Mouse (Mus musculus): ENCODE measurements around the gene Rpl13a. TPM values are rescaled to one million over a fixed set of nuclear protein-coding genes. Genes with fewer than 3 reads are reported as not detected.

Gene Rpl13a
- polyA plus RNA-seq, 1 experiment from 2014 or later, result 649 TPM

- ATAC-seq (ENCODE audit: low FRiP score), result no peak
- H3K36me3 ChIP-seq, result 0 out of 2 replicates have a peak, but pooled peaks cover 3% of the 10 kb centered on the region
- H3K27ac ChIP-seq (replicated peaks), result no peak overlapping the region
- WGBS, result 53% methylated on average over 11 of the region's 11 CpGs
- H3K4me1 ChIP-seq, result peaks cover 33% of the 10 kb centered on the region
- H3K4me2 ChIP-seq, result no peak overlapping the region
- H3K4me3 ChIP-seq (replicated peaks), result no peak overlapping the region
- no peaks in the 10 kb centered on the region for H3K9me3 ChIP-seq (replicated peaks)
- no peak overlapping the region for H3K9ac ChIP-seq (replicated peaks)
- H3K27me3 ChIP-seq (replicated peaks), result peaks cover 83% of the 10 kb centered on the region
Observed at GRCm38 (mm10) chr7:45165701-45166100, 37.1 kb upstream of the Rpl13a start.

GRCm38 (mm10) chr7:45164833-45165232 lies 36.3 kb upstream of the Rpl13a start:
- ATAC-seq (ENCODE audit: low FRiP score), result no peak
- no peak overlapping the region for H3K4me2 ChIP-seq
- H3K27ac ChIP-seq (replicated peaks), result no peak overlapping the region
- H3K27me3 ChIP-seq (replicated peaks), result peaks cover 75% of the 10 kb centered on the region
- no peak overlapping the region for H3K4me3 ChIP-seq (replicated peaks)
- H3K9me3 ChIP-seq (replicated peaks), result no peaks in the 10 kb centered on the region
- 66% methylated on average over 5 of the region's 5 CpGs for WGBS
- no peak overlapping the region for H3K9ac ChIP-seq (replicated peaks)
- peaks cover 10% of the 10 kb centered on the region; the same call in 1 of the 2 replicates for H3K36me3 ChIP-seq
- peaks cover 33% of the 10 kb centered on the region for H3K4me1 ChIP-seq

GRCm38 (mm10) chr7:45163735-45164490 lies 35.4 kb upstream of the Rpl13a start, which contains the start of gene Slc17a7:
Slc17a7 (plus strand) TSS chr7:45163949.
- Histone ChIP-seq H3K27me3 (replicated peaks) (peaks cover 66% of the 10 kb centered on the region), H3K4me2 (peak within 1 kb of the TSS; percentile 84), H3K4me3 (replicated peaks) (peak within 1 kb of the TSS; percentile 35), H3K27ac (replicated peaks) (no peak within 1 kb of the TSS), H3K9ac (replicated peaks) (peak within 1 kb of the TSS; percentile 42; the same call in 1 of the 2 replicates), H3K9me3 (replicated peaks) (no peaks in the 10 kb centered on the region), H3K36me3 (peaks cover 19% of the 10 kb centered on the region), H3K4me1 (peaks cover 32% of the 10 kb centered on the region)
- ATAC-seq (ENCODE audit: low FRiP score), result no peak
- WGBS, result under 1% methylated on average over 35 of the region's 41 CpGs

DNA sequence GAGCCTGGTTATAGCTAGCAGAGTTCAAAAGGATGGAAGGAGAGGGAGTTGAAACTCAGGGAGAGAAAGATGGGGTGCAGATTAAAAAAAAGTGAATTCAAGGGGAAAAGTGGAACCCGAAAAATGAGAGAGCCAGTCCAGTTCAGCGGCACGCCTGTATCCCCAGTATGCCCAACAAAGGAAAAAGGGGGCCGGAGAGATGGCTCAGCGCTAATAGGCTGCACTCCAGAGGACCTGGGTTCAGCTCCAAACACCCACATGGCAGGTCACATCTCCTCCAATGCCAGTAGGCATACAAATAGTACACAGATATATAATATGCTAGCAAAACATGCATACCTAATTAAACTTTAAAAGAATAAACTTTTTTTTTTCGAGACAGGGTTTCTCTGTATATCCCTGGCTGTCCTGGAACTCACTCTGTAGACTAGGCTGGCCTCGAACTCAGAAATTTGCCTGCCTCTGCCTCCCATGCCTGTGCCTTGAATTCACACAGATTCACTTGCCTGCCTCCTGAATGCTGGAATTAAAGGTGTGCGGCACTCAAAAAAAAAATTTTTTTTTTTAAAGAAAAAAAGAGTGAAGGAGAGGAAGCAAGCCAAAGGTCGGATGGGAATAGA lies 34.5 kb upstream of the Rpl13a start:
- Histone ChIP-seq H3K36me3 (peaks cover 27% of the 10 kb centered on the region), H3K4me3 (replicated peaks) (no peak overlapping the region), H3K27ac (replicated peaks) (no peak overlapping the region), H3K9ac (replicated peaks) (no peak overlapping the region), H3K27me3 (replicated peaks) (peaks cover 58% of the 10 kb centered on the region), H3K4me1 (peaks cover 24% of the 10 kb centered on the region), H3K9me3 (replicated peaks) (no peaks in the 10 kb centered on the region), H3K4me2 (peak overlapping the region; percentile 84; the same call in 1 of the 2 replicates)
- WGBS, result 75% methylated on average over 9 of the region's 9 CpGs
- ATAC-seq (ENCODE audit: low FRiP score), result no peak

DNA sequence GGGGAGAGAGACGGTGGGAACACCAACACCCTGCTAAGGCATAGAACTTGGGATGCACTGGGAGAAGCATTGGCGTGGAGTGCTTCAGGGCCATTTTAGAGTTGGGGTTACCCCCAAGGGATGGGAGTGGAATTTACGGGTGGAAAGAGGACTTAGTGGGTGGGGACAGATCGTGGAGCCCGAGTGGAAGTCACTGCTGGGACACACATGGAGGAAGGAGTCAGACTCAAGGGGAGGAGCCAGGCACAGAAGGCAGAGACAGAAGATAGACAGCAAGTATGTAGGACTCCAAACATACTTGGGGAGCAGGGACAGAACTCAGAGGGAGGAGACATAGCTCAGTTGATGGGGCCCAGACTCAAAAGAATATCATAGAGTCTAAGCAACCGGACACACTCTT lies 34.0 kb upstream of the Rpl13a start:
- Histone ChIP-seq H3K36me3 (peaks cover 32% of the 10 kb centered on the region), H3K4me2 (peak overlapping the region; percentile 84), H3K9ac (replicated peaks) (peak overlapping the region; percentile 43), H3K27me3 (replicated peaks) (peaks cover 52% of the 10 kb centered on the region), H3K9me3 (replicated peaks) (no peaks in the 10 kb centered on the region), H3K27ac (replicated peaks) (no peak overlapping the region), H3K4me3 (replicated peaks) (peak overlapping the region; percentile 46), H3K4me1 (peaks cover 19% of the 10 kb centered on the region)
- peak; percentile 14 for ATAC-seq (ENCODE audit: low FRiP score)
- WGBS, result 26% methylated on average over 6 of the region's 6 CpGs

- Histone ChIP-seq H3K36me3 (peaks cover 34% of the 10 kb centered on the region), H3K9ac (replicated peaks) (peak overlapping the region; percentile 43), H3K9me3 (replicated peaks) (no peaks in the 10 kb centered on the region), H3K4me2 (peak overlapping the region; percentile 84), H3K27me3 (replicated peaks) (peaks cover 45% of the 10 kb centered on the region), H3K4me3 (replicated peaks) (peak overlapping the region; percentile 46), H3K4me1 (peaks cover 19% of the 10 kb centered on the region), H3K27ac (replicated peaks) (peak overlapping the region; percentile 65)
- 4% methylated on average over 35 of the region's 35 CpGs for WGBS
- ATAC-seq (ENCODE audit: low FRiP score), result peak; percentile 93
Observed at GRCm38 (mm10) chr7:45161612-45162473, 33.3 kb upstream of the Rpl13a start.

DNA sequence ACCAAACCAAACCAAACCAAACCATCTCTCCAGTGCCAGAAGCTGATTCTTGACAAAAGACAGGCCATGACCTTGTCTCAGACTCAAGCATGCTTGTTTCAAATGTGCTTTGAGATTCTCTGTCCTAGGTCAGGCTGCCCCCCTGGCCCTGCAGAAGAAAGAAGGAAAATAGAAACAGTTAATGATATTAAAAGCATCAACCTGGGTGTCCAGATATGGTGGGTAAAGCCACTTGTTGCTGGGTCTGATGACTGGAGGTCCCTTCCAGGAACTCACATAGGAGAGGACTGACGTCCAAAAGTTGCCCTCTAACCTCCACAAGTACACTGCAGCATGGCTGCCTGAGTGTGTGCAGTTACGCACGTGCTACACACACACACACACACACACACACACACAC lies 32.3 kb upstream of the Rpl13a start:
- no peaks in the 10 kb centered on the region for H3K9me3 ChIP-seq (replicated peaks)
- peaks cover 36% of the 10 kb centered on the region for H3K27me3 ChIP-seq (replicated peaks)
- H3K4me1 ChIP-seq, result peaks cover 19% of the 10 kb centered on the region
- ATAC-seq (ENCODE audit: low FRiP score), result no peak
- no peak overlapping the region for H3K9ac ChIP-seq (replicated peaks)
- whole genome bisulfite sequencing, result 91% methylated on average over 3 of the region's 3 CpGs
- no peak overlapping the region for H3K4me3 ChIP-seq (replicated peaks)
- H3K36me3 ChIP-seq, result peaks cover 34% of the 10 kb centered on the region
- H3K27ac ChIP-seq (replicated peaks), result no peak overlapping the region
- H3K4me2 ChIP-seq, result no peak overlapping the region

GRCm38 (mm10) chr7:45160316-45160800 lies 31.8 kb upstream of the Rpl13a start:
- H3K4me3 ChIP-seq (replicated peaks), result no peak overlapping the region
- WGBS, result 95% methylated on average over 6 of the region's 6 CpGs

GRCm38 (mm10) chr7:45158991-45159390 lies 30.4 kb upstream of the Rpl13a start:
- H3K9ac ChIP-seq (replicated peaks), result no peak overlapping the region
- no peak overlapping the region for H3K4me2 ChIP-seq
- H3K4me1 ChIP-seq, result peaks cover 29% of the 10 kb centered on the region
- peaks cover 34% of the 10 kb centered on the region for H3K36me3 ChIP-seq
- no peak overlapping the region for H3K27ac ChIP-seq (replicated peaks)
- no peak overlapping the region for H3K4me3 ChIP-seq (replicated peaks)
- peaks cover 17% of the 10 kb centered on the region for H3K27me3 ChIP-seq (replicated peaks)
- 95% methylated on average over 6 of the region's 6 CpGs for WGBS
- H3K9me3 ChIP-seq (replicated peaks), result no peaks in the 10 kb centered on the region
- no peak for ATAC-seq (ENCODE audit: low FRiP score)

More at GRCm38 (mm10) chr7:45160316-45160800, 31.8 kb upstream of the Rpl13a start:
- H3K4me2 ChIP-seq, result no peak overlapping the region
- peaks cover 24% of the 10 kb centered on the region for H3K4me1 ChIP-seq
- H3K36me3 ChIP-seq, result peaks cover 34% of the 10 kb centered on the region
- no peak overlapping the region for H3K9ac ChIP-seq (replicated peaks)
- H3K9me3 ChIP-seq (replicated peaks), result no peaks in the 10 kb centered on the region
- ATAC-seq (ENCODE audit: low FRiP score), result no peak
- H3K27ac ChIP-seq (replicated peaks), result no peak overlapping the region
- peaks cover 31% of the 10 kb centered on the region for H3K27me3 ChIP-seq (replicated peaks)

GRCm38 (mm10) chr7:45157459-45157858 lies 28.9 kb upstream of the Rpl13a start:
- Histone ChIP-seq H3K4me2 (no peak overlapping the region), H3K9ac (replicated peaks) (no peak overlapping the region), H3K4me1 (peaks cover 26% of the 10 kb centered on the region), H3K27me3 (replicated peaks) (peaks cover 2% of the 10 kb centered on the region; the same call in 1 of the 2 replicates), H3K4me3 (replicated peaks) (no peak overlapping the region), H3K9me3 (replicated peaks) (no peaks in the 10 kb centered on the region), H3K27ac (replicated peaks) (no peak overlapping the region), H3K36me3 (peaks cover 34% of the 10 kb centered on the region)
- WGBS, result 89% methylated on average over 14 of the region's 14 CpGs
- no peak for ATAC-seq (ENCODE audit: low FRiP score)

DNA sequence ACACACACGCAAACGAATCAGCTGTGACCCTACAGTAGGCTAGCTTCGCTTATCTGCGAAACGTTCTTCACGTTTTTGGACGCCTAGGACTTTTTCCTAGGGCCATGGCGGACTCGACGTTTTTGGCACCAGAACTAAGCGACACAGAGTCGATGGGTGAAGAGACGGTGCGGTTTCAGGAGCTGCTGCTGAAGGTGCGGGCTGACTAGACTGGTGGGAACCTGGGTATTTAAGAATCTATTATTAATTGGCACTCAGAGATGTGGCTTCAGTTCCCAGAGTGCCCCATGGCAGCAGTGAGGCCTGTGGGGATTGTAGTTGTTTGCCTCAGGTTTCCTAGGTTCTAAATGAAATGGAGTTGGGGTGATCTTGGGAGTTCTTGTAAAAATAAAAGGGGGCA lies 27.6 kb upstream of the Rpl13a start:
- WGBS, result 93% methylated on average over 15 of the region's 15 CpGs
- H3K4me2 ChIP-seq, result no peak overlapping the region
- H3K4me3 ChIP-seq (replicated peaks), result no peak overlapping the region
- no peak for ATAC-seq (ENCODE audit: low FRiP score)
- H3K4me1 ChIP-seq, result peaks cover 19% of the 10 kb centered on the region
- H3K36me3 ChIP-seq, result peaks cover 34% of the 10 kb centered on the region
- no peaks in the 10 kb centered on the region for H3K27me3 ChIP-seq (replicated peaks)
- no peaks in the 10 kb centered on the region for H3K9me3 ChIP-seq (replicated peaks)
- no peak overlapping the region for H3K9ac ChIP-seq (replicated peaks)
- H3K27ac ChIP-seq (replicated peaks), result no peak overlapping the region
